Mouse (Mus musculus) adrenal gland, postnatal 4 days (tissue): ENCODE results near the gene Cldn15. TPM values are rescaled to one million over a fixed set of nuclear protein-coding genes. Genes with fewer than 3 reads are reported as not detected.

ENCODE experiments used
- DNase-seq, 2 experiments: peaks; one replicate each; pipeline ENCODE4 v3.0.0; 2021 to 2022; ENCODE audit warnings: low spot score in 2 of 2, mixed read lengths in 2 of 2
- microRNA-seq: library from miRNA; unstranded; fragments of <30 nt; microRNA quantifications from one replicate; pipeline ENCODE4 v1.2.0, GENCODE M21; 2021
- total RNA-seq, 2 experiments: library from RNA; stranded (reverse); gene quantifications; 2 replicates each; pipeline ENCODE4 v1.2.3; 2021

Cldn15 gene
- total RNA-seq, 2 experiments from 2014 or later: 11.1 to 13.4 TPM

DNA sequence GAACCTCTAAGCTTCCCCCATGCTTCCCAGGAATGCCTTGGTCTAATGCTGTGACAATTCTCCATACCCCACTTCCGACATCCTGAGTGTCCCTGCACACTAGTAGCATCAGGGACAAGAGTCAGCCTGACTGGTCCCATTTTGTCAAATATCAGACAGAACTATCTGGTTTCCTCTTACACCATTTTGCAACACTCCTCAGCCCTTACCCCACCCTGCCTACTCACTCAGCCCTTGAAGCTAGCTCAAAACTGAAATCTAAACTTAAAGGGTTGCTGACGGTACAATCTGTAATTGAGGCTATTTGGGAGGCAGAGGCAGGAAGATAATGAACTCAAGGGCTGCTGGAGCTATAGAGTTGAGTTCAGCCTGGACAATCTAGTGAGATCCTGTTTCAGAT is 13.3 kb downstream of the Cldn15 start:
- no peak for DNase-seq

DNA sequence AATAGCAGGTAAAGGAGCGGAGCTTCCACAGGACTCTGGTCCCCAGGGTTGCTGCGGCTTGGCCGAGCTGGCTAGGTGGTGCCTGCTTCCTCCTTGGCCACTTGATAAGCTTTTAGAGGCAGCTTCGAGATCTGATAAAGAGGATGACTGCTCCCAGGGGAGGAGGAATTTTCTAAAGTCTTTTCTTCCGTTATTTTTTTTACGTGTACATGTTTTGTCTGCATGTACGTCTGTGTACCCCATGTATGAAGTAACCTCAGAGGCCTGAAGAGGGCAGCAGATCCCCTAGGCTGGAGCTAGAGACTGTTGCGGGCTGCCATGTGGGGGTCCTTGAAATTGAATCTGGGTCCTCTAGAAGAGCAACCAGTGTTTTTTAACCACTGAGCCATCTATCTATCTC is 14.6 kb downstream of the Cldn15 start:
- DNase-seq: no peak

DNA sequence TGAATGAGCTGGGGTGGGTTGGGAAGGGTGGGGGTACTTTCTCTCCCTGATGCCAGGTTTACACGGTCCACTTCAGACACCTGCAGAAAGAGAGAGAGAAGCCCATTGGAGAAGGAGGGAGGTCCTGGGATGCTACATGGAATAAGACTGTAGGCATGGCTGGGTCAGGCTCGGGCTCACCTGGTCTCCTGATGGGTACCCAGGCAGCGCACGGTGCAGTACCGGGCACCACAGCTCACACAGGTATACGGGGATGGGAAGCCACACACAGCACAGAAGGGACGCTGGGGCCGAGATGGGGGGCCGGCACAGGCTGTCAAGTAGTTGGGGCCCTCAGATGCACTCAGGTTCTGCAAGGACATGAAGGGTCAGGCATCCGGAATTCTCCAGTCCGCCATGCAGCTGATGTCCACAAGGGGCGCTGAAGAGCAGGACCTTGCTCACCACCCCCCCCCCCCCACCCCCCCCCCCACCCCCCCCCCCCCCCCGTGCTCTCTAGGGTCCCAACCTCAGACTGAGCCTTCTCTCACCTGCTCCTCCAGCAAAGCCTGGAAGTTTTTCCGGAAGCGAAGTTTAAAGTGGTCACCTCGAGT is 16.0 kb downstream of the Cldn15 start:
- no peak for DNase-seq

DNA sequence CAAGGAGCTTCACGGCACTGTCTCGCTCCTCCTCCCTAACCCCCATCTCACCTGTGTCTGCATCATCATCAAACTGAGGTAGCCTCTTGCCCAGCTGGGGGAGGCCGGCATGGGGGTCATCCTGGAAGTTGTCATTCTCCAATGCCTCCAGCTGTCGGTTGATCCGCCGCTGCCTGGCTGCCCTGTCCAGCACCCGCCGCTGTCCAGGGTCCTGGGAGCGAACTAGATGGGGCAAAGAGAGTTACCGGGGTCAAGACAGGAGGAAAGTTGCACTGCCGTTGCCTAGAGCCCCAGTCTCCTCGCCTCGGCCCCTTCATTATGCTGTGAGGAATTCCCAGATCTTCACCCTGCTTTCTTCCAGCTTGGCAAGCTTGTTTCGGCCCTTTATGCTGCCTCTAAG is 18.4 kb downstream of the Cldn15 start:
- no peak for DNase-seq

DNA sequence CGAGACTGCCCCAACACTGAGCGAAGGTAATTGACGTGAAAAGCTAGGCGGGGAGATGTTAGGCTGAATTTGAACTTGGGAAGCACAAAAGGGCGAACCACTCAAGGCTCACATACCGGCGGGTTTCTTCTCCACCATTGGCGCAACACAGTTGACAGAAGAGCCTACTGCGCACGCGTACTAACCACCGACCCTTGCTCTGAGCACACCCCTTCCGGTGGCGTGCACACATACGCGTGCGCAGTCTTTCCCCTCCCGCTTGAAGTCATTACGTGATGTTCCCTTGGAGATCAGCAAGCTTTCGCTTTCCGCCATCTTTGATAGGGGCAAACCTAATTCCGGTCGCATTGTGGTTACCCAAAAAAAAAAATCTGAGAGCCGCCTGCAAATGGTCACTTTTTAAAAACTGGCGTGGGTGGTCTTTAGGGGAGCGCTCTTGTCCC is 20.3 kb downstream of the Cldn15 start, which contains the start of gene Plod3:
Gene Plod3, plus strand, starts transcription at position 325 of the 443 bp plus-strand sequence.
- DNase-seq: peak; percentile 78 to 89

DNA sequence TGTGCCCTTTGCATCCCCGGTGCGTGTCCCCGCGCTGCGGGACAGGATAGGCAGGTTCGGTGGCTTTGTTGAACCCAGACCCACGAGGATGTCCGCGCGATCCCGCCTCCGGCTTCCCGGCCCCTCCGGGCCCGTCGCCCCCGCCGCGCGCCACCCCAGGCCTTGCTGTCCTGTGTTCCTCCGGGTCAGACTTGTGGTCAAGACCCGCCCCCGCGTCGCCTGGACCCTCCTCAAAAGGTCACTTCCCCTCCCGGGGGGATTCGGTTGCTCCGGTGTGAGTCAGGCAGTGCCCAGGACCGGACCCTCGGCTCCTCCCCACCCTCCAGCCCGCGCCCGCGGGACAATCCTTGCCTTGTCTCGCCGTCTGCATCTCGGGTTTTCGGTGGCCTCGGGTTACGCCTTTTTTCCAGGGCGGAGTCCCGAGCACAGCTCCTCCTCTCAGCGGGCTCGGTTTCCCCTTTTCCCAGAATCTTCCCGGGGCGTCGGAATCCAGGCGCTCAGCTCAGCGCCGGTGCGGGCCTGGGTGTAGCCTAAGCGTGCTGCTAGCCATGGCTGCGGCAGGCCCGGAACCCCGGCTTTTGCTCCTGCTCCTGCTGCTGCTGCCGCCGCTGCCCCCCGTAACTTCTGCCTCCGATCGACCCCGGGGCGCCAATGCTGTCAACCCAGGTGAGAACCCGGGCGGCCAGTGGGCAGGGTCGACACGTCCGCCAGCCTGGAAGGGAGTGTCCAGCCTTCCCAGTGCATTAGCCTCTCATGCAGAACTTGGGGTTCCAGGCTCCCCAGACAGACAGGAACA is 20.9 kb downstream of the Cldn15 start:
- DNase-seq: peak; percentile 62 to 73

DNA sequence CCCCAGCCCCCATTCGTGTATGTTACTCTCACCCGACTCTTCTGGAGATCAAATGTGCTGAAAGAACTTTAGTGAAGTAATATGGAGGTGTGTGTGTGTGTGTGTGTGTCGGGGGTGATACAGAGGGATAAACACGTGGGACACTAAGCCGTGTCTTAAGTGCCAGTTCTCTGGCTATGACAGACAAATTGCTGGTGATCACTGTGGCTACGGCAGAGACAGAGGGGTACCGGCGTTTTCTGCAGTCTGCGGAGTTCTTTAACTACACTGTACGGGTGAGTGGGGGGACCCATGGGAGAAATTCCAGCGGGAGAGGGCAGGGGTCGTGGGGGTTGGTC is 21.5 kb downstream of the Cldn15 start, which contains the start of gene Znhit1:
Gene Znhit1, minus strand, starts transcription at position 88 of the 338 bp plus-strand sequence.
- no peak for DNase-seq

DNA sequence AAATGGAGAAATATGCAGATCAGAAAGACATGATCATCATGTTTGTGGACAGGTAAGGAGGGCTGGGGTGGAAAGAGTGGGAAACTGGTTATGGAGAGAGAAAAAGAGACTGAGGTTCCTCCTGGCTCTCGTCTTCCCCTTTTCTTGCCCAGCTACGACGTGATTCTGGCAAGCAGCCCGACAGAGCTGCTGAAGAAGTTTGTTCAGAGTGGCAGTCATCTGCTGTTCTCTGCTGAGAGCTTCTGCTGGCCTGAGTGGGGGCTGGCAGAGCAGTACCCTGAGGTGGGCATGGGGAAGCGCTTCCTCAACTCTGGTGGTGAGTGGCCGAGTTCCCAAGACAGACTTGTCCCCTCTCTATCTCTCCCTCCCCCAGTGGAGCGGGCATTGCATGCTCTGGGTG is 22.0 kb downstream of the Cldn15 start:
- DNase-seq: no peak

DNA sequence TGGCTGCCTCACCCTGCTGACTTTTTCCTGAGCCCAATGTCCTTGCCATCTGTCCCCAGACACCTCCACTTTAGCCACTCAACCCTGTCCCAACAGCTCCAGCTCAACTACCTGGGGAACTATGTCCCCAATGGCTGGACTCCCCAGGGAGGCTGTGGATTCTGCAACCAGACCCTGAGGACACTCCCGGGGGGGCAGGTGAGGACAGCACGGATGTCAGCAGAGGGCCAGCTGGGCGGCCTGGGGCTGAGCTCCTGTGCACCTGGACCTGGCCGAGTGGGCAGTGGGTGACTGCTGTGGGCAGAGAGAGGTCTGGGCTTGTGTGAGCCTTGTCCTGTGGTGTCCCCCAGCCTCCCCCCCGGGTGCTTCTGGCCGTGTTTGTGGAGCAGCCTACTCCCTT is 23.4 kb downstream of the Cldn15 start:
- DNase-seq: no peak

DNA sequence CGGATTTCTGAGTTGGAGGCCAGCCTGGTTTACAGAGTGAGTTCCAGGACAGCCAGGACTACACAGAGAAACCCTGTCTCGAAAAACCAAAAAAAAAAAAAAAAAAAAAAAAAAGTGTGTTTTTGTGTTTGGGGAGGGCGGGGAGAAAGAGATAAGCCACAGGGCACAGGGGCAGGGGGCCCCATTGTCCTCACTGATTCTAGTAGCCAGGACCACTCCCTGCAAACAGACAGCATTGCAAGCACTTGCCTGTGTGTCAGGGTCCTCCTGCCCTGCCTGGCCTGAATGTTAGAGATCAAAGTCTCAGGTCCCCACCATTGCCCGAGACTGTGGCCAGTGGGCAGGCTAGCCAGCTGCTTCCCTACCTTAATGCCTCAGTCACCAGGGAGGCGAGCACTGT is 33.0 kb downstream of the Cldn15 start:
- no peak for DNase-seq

DNA sequence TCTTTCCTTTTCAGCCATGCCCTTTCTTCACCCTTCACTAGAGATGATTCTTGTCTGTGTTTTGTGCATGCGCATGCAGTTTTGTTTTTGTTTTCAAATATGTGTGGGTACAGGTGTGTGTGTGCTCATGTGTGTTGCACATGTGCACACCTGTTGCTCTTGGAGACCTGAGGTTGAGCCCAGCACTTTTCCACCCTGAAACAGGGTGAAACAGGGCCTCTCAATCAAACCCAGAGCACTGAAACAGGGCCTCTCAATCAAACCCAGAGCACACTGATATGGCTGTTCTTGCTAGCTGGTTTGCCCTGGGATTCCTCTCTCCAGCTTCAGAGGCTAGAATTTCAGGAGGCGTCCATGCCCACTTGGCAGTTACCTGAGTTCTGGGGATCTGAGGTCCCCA is 34.2 kb downstream of the Cldn15 start:
- no peak for DNase-seq

DNA sequence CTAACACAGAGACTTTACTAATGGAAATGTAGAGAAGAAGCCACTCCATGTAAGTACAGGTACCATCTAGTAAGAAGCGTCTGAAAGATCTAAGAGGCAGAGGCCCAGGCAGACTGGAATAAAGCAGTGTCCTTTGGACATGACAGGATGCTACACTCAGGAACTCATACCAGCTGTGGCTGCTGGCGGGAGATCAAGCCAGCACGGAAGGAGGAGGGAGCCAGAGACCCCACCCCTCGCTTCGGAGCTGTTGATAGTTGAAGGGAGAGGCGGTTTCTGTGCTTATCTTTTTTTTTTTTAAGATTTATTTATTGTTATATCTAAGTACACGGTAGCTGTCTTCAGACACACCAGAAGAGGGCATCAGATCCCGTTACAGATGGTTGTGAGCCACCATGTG is 40.9 kb downstream of the Cldn15 start:
- DNase-seq: no peak

DNA sequence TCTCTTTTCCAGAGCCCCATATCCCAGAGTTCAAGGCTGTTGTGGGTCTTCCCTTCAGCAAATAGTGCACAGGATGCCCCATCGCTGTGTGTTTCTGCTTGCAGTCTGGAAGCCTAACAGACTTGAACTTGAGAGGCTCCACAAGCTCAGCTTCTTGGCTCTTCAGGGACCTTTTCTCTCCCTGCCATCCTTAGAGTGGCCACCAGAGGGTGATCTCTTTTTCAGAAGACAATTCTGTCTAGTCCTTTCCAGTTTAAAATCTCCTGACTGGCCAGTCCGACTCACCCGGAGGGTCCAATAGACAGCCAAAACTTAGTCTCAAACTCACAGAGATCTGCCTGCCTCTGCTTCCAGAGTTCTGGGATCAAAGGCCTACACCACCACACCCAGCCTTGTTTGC is 43.6 kb downstream of the Cldn15 start:
- DNase-seq: no peak

DNA sequence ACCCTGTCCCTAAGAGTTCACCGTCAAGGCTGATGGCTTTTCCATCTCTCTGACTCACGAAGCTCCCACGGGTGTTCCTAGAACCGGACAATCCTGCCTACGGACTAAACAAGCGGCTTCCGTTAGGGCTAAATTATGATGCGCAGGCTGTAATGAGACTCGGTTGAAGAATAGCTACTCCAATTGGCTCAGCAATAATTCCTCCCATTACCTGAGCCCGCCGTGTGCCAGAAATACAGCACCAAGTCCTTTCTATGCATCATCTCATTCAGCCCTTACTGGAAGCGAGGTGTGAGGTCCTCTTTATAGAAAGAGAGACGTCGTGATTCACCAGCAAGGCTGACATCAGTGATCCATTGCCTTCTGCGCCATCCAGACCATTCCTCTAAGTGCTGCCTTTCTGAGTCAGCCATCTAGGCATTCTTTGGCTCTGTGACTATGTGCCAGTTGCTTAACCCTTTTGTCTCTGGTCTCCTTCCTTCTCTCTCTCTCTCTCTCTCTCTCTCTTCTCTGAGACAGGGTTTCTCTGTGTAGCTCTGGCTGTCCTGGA is 46.1 kb downstream of the Cldn15 start:
- DNase-seq: no peak

DNA sequence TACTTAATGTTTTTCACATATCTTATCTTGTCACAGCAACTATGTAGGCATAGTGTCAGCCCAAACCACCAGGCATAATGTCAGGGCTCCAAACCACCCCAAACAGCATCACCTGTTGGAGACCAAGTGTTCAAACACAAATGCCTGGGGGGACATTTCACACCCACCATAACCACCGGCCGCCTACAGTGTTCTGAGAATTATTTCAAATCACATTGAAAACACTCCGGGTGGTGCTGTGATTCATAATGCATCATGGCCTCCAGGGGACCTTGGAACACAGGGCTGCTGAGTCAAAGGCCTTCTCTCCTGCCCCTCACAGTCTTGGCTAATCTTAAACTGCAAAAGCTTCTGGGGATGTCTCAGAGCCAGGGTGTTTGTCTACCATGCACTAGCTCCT is 49.5 kb downstream of the Cldn15 start:
- DNase-seq: no peak

DNA sequence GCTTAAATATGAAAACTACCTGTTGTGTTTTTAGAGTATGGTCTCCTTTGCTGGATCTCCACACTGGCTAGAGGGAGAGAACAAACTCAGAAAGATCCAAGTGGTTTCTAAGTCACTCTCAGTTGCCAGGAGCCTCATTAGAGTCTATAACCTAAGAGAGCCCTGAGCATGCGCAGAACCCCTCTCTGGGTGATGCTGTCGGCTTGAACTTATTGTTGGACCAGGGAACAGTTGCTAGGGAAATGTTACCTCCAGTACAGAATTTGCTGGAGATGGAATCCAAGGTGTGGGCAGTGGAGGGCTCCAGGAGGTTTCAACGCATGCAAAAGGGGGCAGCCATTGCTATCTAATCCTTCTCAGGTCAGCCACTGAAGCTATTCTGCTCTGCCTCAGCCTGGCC is 57.9 kb downstream of the Cldn15 start:
- DNase-seq: no peak

DNA sequence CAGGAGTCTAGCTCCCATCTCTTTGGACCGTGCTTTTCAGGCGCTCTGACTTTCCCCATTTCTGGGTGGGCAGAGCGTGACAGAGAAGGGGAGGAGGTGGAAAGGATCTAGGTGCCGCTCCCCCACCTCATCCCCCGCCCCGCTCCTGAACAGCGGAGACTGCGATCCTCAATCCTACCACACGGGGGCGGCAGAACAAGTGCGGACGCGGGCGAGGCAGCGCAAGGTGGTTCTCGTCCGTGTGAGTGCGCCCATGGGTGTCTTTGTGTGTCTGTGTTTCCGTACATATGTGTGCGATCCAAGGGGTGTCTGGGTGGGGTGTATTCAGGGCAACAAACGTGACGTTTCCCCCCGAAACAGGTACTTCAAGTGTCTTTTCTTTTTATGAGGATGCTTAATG is 58.7 kb downstream of the Cldn15 start:
- peak; percentile 55 to 70 for DNase-seq

Small RNA genes lying within 50 kb of the gene (microRNA-seq; reads per million reads assigned to microRNA genes)
- 67.6 reads per million, percentile 41 among the genes with 10 or more reads in this experiment for gene Mir702

Other genes with a start within 250 kb of the Cldn15 start
- 10 to 100 TPM; 17.5 to 22.3 TPM for gene Col26a1, start 83.4 kb upstream of the Cldn15 start, total RNA-seq
- 10 to 100 TPM; 33.6 to 38.2 TPM for gene Ift22, start 58.5 kb upstream of the Cldn15 start, total RNA-seq
- 100 to 1,000 TPM; 211 to 213 TPM for gene Fis1, start 13.3 kb upstream of the Cldn15 start, total RNA-seq
- gene Plod3, start 20.4 kb downstream of the Cldn15 start, total RNA-seq: 10 to 100 TPM; 60.4 to 64.7 TPM
- 10 to 100 TPM; 57.4 to 60.6 TPM for gene Znhit1, start 21.4 kb downstream of the Cldn15 start, total RNA-seq
- 10 to 100 TPM; 15.3 to 17.2 TPM for gene Vgf, start 59.8 kb downstream of the Cldn15 start, total RNA-seq
- gene Ap1s1, start 79.5 kb downstream of the Cldn15 start, total RNA-seq: 100 to 1,000 TPM; 121 to 124 TPM
- 1 to 10 TPM; 1.7 to 2.2 TPM for gene Serpine1, start 105.7 kb downstream of the Cldn15 start, total RNA-seq
- 10 to 100 TPM; 36.2 to 46.0 TPM for gene Trim56, start 149.6 kb downstream of the Cldn15 start, total RNA-seq
- not detected for gene Muc3, start 182.7 kb downstream of the Cldn15 start, total RNA-seq
- under 1 TPM; 0.31 to 0.67 TPM for gene Muc3a, start 245.8 kb downstream of the Cldn15 start, total RNA-seq